Mouse (Mus musculus) hindbrain, embryonic 11.5 days (tissue): ENCODE data around the gene Aven. TPM values are rescaled to one million over a fixed set of nuclear protein-coding genes. Genes with fewer than 3 reads are reported as not detected.

Experiments
- ATAC-seq: fragments of 200-750 bp; cut with Nextera tagmentation; 2 replicates; pipeline ENCODE4 v1.8.0; 2017; ENCODE audit warnings: mild to moderate bottlenecking, moderate TSS enrichment, moderate library complexity; ENCODE audit not compliant: low FRiP score
- DNase-seq: peaks from one replicate; pipeline ENCODE4 v3.0.0-alpha.2; 2015; ENCODE audit warnings: low spot score
- H3K27ac ChIP-seq: fragments of 300-500 bp; sonication (generic); 2 replicates; pipeline ENCODE4 v1.5.1; 2014; ENCODE audit warnings: mild to moderate bottlenecking, low read depth, low read length
- H3K27me3 ChIP-seq: fragments of 300-500 bp; sonication (generic); 2 replicates; pipeline ENCODE4 v1.6.1; 2014; ENCODE audit warnings: mild to moderate bottlenecking, low read length, moderate library complexity, mixed read lengths; ENCODE audit not compliant: control insufficient read depth, insufficient read depth
- H3K36me3 ChIP-seq: fragments of 300-500 bp; sonication (generic); 2 replicates; pipeline ENCODE4 v1.6.1; 2014; ENCODE audit warnings: mild to moderate bottlenecking, low read length, moderate library complexity, mixed read lengths; ENCODE audit not compliant: control insufficient read depth, insufficient read depth
- H3K4me1 ChIP-seq: fragments of 300-500 bp; sonication (generic); replicated peaks from 2 replicates; pipeline ENCODE4 v1.6.1; 2014; ENCODE audit warnings: low read length, mixed read lengths; ENCODE audit not compliant: control insufficient read depth, insufficient read depth
- H3K4me2 ChIP-seq: fragments of 300-500 bp; sonication (generic); replicated peaks from 2 replicates; pipeline ENCODE4 v1.6.1; 2014; ENCODE audit warnings: mild to moderate bottlenecking, low read depth, low read length
- H3K4me3 ChIP-seq: fragments of 300-500 bp; sonication (generic); 2 replicates; pipeline ENCODE4 v1.5.1; 2014; ENCODE audit warnings: low read depth, low read length
- H3K9ac ChIP-seq: fragments of 300-500 bp; sonication (generic); 2 replicates; pipeline ENCODE4 v1.6.1; 2014; ENCODE audit warnings: low read depth, low read length
- H3K9me3 ChIP-seq: fragments of 300-500 bp; sonication (generic); 2 replicates; pipeline ENCODE4 v1.6.1; 2016; ENCODE audit warnings: low read length; ENCODE audit not compliant: control insufficient read depth
- WGBS: fragments of 180-500 bp; shearing (Covaris S2); extraction: QIAGEN DNeasy Blood & Tissue Kit; methylation state at CpG from one replicate; pipeline ENCODE4 v1.1.7; 2014; 5-methylcytosine and 5-hydroxymethylcytosine counted together
- polyA plus RNA-seq: library from polyadenylated mRNA; unstranded; fragments of >200 nt; fragmentation: Nextera tagmentation; extraction: Ambion mirVana; gene quantifications from 2 replicates; pipeline ENCODE4 v1.2.1, GENCODE M21; 2014

The Aven gene
- polyA plus RNA-seq, 1 experiment from 2014 or later: 5.9 TPM

GRCm38 (mm10) chr2:112561549-112561948 lies 68.8 kb downstream of the Aven start:
- DNase-seq: no peak
- no peaks in the 10 kb centered on the region for H3K27me3 ChIP-seq
- no peak overlapping the region for H3K4me3 ChIP-seq
- no peaks in the 10 kb centered on the region for H3K9me3 ChIP-seq
- no peak overlapping the region for H3K4me2 ChIP-seq
- H3K4me1 ChIP-seq: no peaks in the 10 kb centered on the region
- no peaks in the 10 kb centered on the region for H3K36me3 ChIP-seq
- no peak overlapping the region for H3K27ac ChIP-seq
- H3K9ac ChIP-seq: no peak overlapping the region
- no peak for ATAC-seq
- WGBS: 87% methylated on average over 7 of the region's 7 CpGs

GRCm38 (mm10) chr2:112565060-112565459 lies 72.3 kb downstream of the Aven start:
- Histone ChIP-seq H3K4me2 (no peak overlapping the region), H3K27me3 (no peaks in the 10 kb centered on the region), H3K36me3 (no peaks in the 10 kb centered on the region), H3K27ac (no peak overlapping the region), H3K4me1 (no peaks in the 10 kb centered on the region), H3K9me3 (no peaks in the 10 kb centered on the region), H3K4me3 (no peak overlapping the region), H3K9ac (no peak overlapping the region)
- DNase-seq: no peak
- 100% methylated on average over 1 of the region's 1 CpGs for WGBS
- no peak for ATAC-seq

GRCm38 (mm10) chr2:112566290-112567085 lies 73.7 kb downstream of the Aven start:
- ATAC-seq (no peak), DNase-seq (no peak)

GRCm38 (mm10) chr2:112567786-112568185 lies 75.0 kb downstream of the Aven start:
- Histone ChIP-seq H3K4me1 (no peaks in the 10 kb centered on the region), H3K4me3 (no peak overlapping the region), H3K9ac (no peak overlapping the region), H3K4me2 (no peak overlapping the region), H3K27ac (no peak overlapping the region), H3K36me3 (no peaks in the 10 kb centered on the region), H3K27me3 (no peaks in the 10 kb centered on the region), H3K9me3 (no peaks in the 10 kb centered on the region)
- 94% methylated on average over 4 of the region's 4 CpGs for WGBS
- DNase-seq: no peak
- no peak for ATAC-seq

More at GRCm38 (mm10) chr2:112566290-112567085, 73.7 kb downstream of the Aven start:
- Histone ChIP-seq H3K27me3 (no peaks in the 10 kb centered on the region), H3K4me1 (no peaks in the 10 kb centered on the region), H3K36me3 (no peaks in the 10 kb centered on the region), H3K27ac (no peak overlapping the region), H3K9ac (no peak overlapping the region), H3K4me3 (no peak overlapping the region), H3K4me2 (no peak overlapping the region), H3K9me3 (no peaks in the 10 kb centered on the region)
- 69% methylated on average over 4 of the region's 4 CpGs for WGBS

GRCm38 (mm10) chr2:112590985-112591384 lies 98.2 kb downstream of the Aven start:
- H3K4me2 ChIP-seq: no peak overlapping the region
- no peaks in the 10 kb centered on the region for H3K9me3 ChIP-seq
- H3K27ac ChIP-seq: no peak overlapping the region
- DNase-seq (no peak), ATAC-seq (no peak)
- H3K9ac ChIP-seq: no peak overlapping the region
- no peaks in the 10 kb centered on the region for H3K36me3 ChIP-seq
- no peak overlapping the region for H3K4me3 ChIP-seq
- H3K4me1 ChIP-seq: no peaks in the 10 kb centered on the region
- 87% methylated on average over 7 of the region's 7 CpGs for WGBS
- no peaks in the 10 kb centered on the region for H3K27me3 ChIP-seq

- Histone ChIP-seq H3K36me3 (no peaks in the 10 kb centered on the region), H3K4me3 (no peak overlapping the region), H3K27ac (no peak overlapping the region), H3K4me2 (no peak overlapping the region), H3K9ac (no peak overlapping the region), H3K27me3 (no peaks in the 10 kb centered on the region), H3K4me1 (no peaks in the 10 kb centered on the region), H3K9me3 (no peaks in the 10 kb centered on the region)
- peak; percentile 15 for DNase-seq
- 34% methylated on average over 6 of the region's 6 CpGs for WGBS
- peak; percentile 60; the same call in 1 of the 2 replicates for ATAC-seq
Observed at GRCm38 (mm10) chr2:112591451-112591871, 98.7 kb downstream of the Aven start.

- Histone ChIP-seq H3K27me3 (no peaks in the 10 kb centered on the region), H3K9me3 (no peaks in the 10 kb centered on the region), H3K4me2 (no peak overlapping the region), H3K4me3 (no peak overlapping the region), H3K27ac (no peak overlapping the region), H3K9ac (no peak overlapping the region), H3K36me3 (no peaks in the 10 kb centered on the region), H3K4me1 (no peaks in the 10 kb centered on the region)
- 64% methylated on average over 2 of the region's 2 CpGs for WGBS
- ATAC-seq: no peak
- DNase-seq: no peak
Observed at GRCm38 (mm10) chr2:112593322-112593721, 100.6 kb downstream of the Aven start.

GRCm38 (mm10) chr2:112593781-112594180 lies 101.0 kb downstream of the Aven start:
- 98% methylated on average over 2 of the region's 2 CpGs for WGBS
- no peaks in the 10 kb centered on the region for H3K9me3 ChIP-seq
- H3K4me1 ChIP-seq: no peaks in the 10 kb centered on the region
- H3K27ac ChIP-seq: no peak overlapping the region
- DNase-seq (no peak), ATAC-seq (no peak)
- no peak overlapping the region for H3K9ac ChIP-seq
- no peak overlapping the region for H3K4me3 ChIP-seq
- H3K4me2 ChIP-seq: no peak overlapping the region
- H3K27me3 ChIP-seq: no peaks in the 10 kb centered on the region
- H3K36me3 ChIP-seq: no peaks in the 10 kb centered on the region

GRCm38 (mm10) chr2:112595807-112596206 lies 103.0 kb downstream of the Aven start:
- DNase-seq (no peak), ATAC-seq (no peak)
- H3K27ac ChIP-seq: no peak overlapping the region
- H3K4me3 ChIP-seq: no peak overlapping the region
- H3K9me3 ChIP-seq: no peaks in the 10 kb centered on the region
- H3K9ac ChIP-seq: no peak overlapping the region
- H3K4me1 ChIP-seq: no peaks in the 10 kb centered on the region
- H3K4me2 ChIP-seq: no peak overlapping the region
- 84% methylated on average over 3 of the region's 3 CpGs for WGBS
- no peaks in the 10 kb centered on the region for H3K36me3 ChIP-seq
- H3K27me3 ChIP-seq: no peaks in the 10 kb centered on the region
